Mouse (Mus musculus) erythroblast, embryonic 14.5 days (primary cell): ENCODE results near the gene Hs6st1.

Experiments used
- GATA1 ChIP-seq: IDR thresholded peaks from 2 replicates; pipeline ENCODE4 v1.6.1; 2012; ENCODE audit warnings: low read length, inconsistent platforms, mixed read lengths
- TAL1 ChIP-seq: IDR thresholded peaks from 3 replicates; pipeline ENCODE4 v1.6.1; 2012; ENCODE audit warnings: low read length, inconsistent platforms, mixed read lengths

- no peak for TF ChIP-seq GATA1
- TF ChIP-seq TAL1, result no peak
Observed at GRCm38 (mm10) chr1:36072588-36073556, 4.7 kb downstream of the Hs6st1 start.
